Mouse (Mus musculus) heart, postnatal 25 days (tissue): ENCODE data around the gene Ptov1. TPM values are rescaled to one million over a fixed set of nuclear protein-coding genes. Genes with fewer than 3 reads are reported as not detected.
A peak's percentile ranks its signal among the peaks of the same experiment; 100 is the strongest.
"Not testable (repeated sequence)": the region's sequence is repeated elsewhere in the genome, so short reads cannot be mapped to it uniquely, and the experiment has no call there.

Source experiments
- DNase-seq: peaks from one replicate; pipeline ENCODE4 v3.0.0; 2022; ENCODE audit warnings: low spot score
- intact Hi-C: fragments of 180-260 bp; cut with DNase I; formaldehyde crosslinking; loops from one replicate; pipeline ENCODE4 v1.15.1; 2025
- total RNA-seq, 2 experiments: library from RNA; stranded (reverse); gene quantifications; 2 replicates each; pipeline ENCODE4 v1.2.3; 2021

Gene Ptov1
- total RNA-seq, 2 experiments from 2014 or later = 153 to 165 TPM

GRCm38 (mm10) chr7:44890737-44891136 lies 21.1 kb upstream of the Ptov1 start:
- no peak for DNase-seq
- intact Hi-C loops = loop anchor here (2.0 kb wide), 1 partner anchor 18 kb away; no protein-coding TSS in a partner anchor

DNA sequence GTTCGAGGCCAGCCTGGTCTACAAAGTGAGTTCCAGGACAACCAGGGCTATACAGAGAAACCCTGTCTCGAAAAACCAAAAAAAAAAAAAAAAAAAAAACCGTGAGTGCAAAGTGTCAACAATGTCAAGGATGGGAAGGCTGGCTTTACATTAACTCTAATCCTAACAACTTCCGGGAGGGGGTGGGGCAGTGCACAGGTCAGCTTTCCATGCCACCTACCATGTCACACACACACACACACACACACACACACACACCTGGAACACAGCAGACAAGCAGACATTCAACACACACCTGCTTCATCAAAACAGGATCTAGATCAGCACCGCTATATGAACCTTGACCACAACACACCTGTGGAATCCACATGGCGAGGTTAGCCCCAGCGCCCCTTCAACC lies 20.6 kb upstream of the Ptov1 start:
- intact Hi-C loops = loop anchor here (2.0 kb wide), 1 partner anchor 17 kb away; no protein-coding TSS in a partner anchor
- DNase-seq = no peak

DNA sequence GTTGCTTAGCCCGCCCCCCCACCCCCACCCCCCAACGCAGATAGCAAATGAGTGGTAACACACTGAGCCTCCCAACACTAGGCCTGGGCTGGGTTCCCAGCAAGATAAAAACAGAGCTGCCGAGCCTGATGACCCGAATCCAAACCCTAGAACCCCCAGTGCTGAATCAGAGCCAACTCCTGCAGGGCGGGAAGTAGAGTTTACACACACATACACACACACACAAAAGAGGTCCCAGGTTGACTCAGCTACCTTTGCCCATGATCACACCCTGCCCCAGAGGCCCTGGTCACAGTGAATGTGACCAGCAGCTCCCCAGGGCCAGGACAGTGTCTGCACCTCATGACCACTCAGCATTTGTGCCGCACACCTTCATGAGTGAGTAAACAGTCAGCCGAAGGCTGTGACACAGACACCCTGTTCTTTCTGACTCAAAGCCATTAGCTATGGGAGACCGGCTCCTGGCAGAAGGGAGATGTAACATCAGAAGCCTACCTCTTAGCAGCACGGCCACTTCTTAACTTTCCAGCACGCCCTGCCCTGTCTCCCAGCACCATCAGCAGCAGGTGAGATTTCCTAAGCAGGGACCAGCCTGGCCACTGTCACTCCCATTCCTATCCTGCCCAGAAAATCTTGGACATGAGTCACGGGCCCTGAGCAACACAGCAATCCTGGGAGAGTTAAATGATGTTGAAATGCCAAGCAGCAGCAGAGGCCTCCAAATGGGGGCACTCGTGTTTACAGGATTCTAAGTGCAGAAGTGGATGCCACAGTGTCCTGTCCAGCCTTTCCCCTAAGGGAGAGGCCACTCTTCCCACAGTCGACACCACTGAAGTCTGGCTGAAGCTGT lies 18.9 kb upstream of the Ptov1 start:
- intact Hi-C loops = no loop called here
- DNase-seq = no peak

DNA sequence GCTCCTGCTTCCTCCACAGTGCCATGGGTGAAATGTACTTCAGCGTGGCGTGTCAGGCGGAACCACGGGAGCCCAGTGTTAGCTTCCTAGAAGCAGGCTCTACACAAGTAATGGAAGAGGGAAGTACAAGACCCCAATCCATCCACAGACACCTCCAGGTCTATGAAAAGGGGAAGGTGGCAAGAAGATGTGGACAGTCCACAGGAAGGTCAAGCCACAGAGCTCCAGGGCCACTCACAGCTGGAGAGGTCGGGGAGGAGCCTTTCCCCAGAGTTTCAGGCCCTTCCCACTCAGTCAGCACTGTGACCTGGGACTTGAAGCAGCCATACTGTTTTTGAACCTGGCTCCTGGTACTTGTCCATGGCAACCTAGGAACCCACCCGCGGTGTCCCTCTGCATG lies 17.4 kb upstream of the Ptov1 start:
- DNase-seq = no peak
- intact Hi-C loops = no loop called here

DNA sequence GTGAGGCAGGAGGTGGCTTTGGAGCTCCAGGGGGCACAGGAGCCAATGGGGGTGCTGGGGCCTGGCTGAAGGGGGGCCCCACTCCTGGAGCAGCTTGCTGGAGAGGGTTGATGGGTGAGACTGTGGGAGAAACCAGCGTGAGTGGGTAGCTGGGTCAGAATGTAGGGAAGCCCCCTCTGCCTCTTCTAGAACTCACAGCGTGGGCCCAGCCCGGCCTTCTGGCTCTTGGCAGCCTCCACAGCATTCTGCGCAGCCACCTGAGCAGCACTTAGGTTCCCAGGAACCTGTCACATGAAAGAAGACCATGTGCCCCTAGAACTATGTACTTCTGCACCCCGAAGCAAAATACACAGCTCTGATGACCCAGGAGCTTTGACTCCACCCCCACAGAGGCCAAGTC lies 15.0 kb upstream of the Ptov1 start:
- no peak for DNase-seq
- intact Hi-C loops = no loop called here

GRCm38 (mm10) chr7:44883036-44883435 lies 13.4 kb upstream of the Ptov1 start:
- intact Hi-C loops = no loop called here
- DNase-seq = no peak

- intact Hi-C loops = no loop called here
- no peak for DNase-seq
Measured at GRCm38 (mm10) chr7:44877833-44878232, 8.2 kb upstream of the Ptov1 start.

- intact Hi-C loops = loop anchor here (2.0 kb wide), 1 partner anchor 19 kb away; no protein-coding TSS in a partner anchor
- DNase-seq = not testable (repeated sequence)
Measured at GRCm38 (mm10) chr7:44871774-44872173, 2.2 kb upstream of the Ptov1 start.

DNA sequence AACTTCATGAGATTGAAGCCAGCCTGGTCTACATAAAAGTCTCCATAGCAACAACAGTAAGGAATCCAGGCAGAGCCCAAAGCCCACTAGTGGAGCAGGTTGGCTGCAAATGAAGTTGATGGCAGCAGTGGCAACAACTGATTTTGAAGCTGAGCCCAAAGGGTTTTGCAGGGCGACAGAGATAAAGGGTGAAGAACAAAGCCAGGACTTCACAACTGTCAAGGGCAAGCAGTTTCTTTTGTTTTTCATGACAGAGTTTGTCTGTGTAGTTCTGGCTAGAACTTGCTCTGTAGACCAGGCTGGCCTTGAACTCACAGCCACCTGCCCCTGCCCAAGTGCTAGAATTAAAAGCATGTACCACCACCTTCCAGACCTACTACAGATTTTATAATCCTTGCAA lies 1.6 kb upstream of the Ptov1 start:
- intact Hi-C loops = no loop called here

GRCm38 (mm10) chr7:44870614-44871013 lies 1.0 kb upstream of the Ptov1 start:
- intact Hi-C loops = no loop called here
- no peak for DNase-seq

More for the DNA sequence above, 1.6 kb upstream of the Ptov1 start:
- no peak for DNase-seq

DNA sequence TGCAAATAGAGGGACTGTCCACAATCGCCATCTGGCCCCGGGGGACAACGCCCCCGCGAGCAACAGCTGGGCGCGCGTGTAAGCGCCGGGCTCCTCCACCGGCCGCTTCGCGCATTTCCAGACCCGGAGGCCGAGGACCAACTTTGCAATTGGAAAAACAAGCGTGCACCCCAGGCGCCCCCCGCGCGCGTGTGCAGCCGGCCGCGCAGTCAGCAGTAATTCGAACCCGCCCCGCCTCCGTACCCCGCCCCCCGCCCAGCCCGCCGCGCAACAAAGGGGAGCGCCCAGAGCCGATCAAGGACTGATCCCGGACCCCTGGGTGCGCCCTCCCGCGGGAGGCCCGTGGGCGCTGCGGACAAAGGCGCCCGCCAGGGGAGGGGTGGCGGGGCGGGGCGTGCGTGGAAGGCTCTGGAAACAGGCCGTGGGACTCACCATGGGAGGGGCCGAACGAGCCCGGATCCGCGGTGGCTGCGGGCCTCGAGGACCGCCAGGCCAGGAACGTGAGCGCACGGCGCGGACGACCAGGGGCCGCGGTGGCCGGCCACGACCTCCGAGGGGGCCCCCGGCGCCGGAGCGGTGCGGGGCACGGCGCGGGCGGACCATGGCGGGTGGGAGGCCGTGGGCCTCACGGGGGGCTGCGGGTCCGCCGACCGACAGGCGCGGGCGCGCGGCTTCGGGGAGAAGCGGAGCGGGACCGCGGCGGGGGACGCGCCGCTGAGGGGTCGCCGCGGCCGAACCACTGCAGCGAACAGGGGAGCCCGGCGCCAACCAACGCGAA lies 480 bp downstream of the Ptov1 start:
- intact Hi-C loops = loop anchor here (10.0 kb wide), 1 partner anchor 846 kb away; the partner anchor contains the start of genes Rpl18 and Sphk2
- no peak for DNase-seq

DNA sequence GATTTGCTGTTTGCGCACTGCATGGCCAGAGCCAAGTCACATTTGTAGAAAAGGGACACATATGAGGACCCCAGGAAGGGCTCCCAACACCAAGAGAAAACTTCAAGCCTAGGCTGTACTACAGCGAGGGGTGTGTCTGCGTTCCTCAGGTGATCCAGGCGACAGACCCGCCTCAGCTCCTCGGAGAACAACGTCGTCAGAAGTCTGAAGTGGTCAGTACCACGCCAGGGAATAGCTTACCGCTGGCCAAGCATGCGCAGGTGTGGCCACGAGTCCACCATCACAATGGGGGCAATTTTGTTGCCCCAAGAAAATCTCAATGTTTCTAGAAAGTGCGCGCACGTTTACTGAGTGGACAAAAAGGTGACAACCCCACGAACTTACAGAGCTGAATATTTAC lies 1.1 kb downstream of the Ptov1 start:
- intact Hi-C loops = loop anchor here (10.0 kb wide), 1 partner anchor 846 kb away; the partner anchor contains the start of genes Rpl18 and Sphk2
- no peak for DNase-seq

GRCm38 (mm10) chr7:44867802-44868201 lies 1.8 kb downstream of the Ptov1 start:
- intact Hi-C loops = loop anchor here (10.0 kb wide), 1 partner anchor 847 kb away; the partner anchor contains the start of genes Rpl18 and Sphk2

DNA sequence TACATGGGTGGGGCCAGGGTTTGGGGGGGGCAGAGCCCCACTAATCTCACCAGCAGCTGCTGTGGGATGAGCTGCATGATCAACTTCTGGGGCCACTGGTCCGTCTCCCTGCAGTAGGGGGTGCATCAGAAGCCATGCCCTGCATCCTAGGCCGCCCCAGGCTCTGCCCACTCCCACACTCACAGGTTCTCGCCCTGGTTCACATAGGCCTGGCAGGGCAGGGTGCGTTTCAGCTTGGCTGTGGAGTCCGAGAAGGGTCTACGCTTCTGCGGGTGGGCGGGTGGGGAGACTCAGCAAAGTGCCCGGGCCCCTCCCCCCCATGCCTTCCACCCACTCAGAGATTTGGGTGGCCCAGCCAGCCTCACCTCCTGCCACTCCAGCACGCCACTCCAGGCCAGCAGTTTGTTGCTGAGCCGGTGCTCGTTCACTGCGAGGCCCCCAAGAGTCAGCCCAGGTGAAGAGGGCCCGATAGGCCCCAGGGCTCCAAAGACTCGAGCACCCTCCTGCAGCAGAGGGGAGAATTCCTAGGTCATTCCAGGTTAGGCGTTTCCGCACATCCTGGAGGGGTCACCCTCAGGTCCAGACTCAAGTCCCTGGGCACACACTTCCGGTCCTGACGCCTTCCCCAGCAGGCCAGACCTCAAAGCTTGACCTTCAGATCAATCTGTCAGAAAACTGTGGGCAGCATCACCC lies 2.4 kb downstream of the Ptov1 start:
- intact Hi-C loops = loop anchor here (10.0 kb wide), 1 partner anchor 848 kb away; the partner anchor contains the start of genes Rpl18 and Sphk2
- no peak for DNase-seq

More at GRCm38 (mm10) chr7:44867802-44868201, 1.8 kb downstream of the Ptov1 start:
- no peak for DNase-seq

- DNase-seq = peak; percentile 59
- intact Hi-C loops = loop anchor here (10.0 kb wide), 1 partner anchor 848 kb away; the partner anchor contains the start of genes Rpl18 and Sphk2
Measured at GRCm38 (mm10) chr7:44866276-44867009, 3.1 kb downstream of the Ptov1 start.

DNA sequence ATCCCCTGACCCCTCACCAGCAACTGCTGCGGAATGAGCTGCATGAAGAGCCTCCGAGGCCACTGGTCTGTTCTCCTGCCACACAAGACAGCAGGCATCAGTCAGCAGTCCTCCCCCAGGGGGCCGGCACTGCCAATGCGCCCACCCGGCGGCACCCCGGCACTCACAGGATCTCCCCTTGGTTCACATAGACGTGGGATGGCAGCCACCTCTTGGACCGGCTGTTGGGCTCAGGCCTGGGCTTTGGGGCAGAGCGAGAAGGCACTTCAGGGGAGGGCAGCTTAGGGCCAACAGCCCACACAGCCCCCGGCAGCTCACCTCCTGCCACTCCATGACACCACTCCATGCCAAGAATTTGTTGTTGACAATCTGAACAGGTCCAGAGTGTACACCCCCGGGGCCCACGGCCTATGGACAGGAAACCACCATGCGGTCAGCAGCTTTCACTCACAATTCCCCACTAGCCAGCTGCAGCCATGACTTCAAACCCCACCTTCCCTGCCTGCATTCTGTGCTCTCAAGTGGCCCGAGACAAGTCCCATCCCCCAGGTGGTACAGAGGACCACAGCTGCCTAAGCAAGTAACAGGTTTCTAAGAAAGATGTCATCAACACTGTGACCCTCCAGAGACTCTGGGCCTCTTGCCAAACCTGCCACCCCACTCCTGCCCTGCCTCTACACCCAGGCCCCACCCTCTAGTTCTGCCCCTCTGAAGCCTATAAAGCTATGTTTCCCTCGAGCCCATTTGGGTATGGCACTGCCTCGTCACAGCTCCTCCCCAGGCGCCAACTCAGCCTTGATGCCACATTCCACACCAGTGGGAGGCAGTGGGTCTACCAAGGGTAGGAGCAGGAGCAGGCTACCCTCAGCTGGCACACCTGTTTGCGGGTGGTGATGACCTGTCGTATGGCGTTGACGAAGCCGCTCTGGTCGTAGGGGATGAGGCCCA lies 4.7 kb downstream of the Ptov1 start:
- DNase-seq = no peak
- intact Hi-C loops = loop anchor here (5.0 to 10.0 kb wide), 2 partner anchors 32 to 850 kb away; partner anchors contain the start of genes Fuz, Rpl18 and Sphk2

DNA sequence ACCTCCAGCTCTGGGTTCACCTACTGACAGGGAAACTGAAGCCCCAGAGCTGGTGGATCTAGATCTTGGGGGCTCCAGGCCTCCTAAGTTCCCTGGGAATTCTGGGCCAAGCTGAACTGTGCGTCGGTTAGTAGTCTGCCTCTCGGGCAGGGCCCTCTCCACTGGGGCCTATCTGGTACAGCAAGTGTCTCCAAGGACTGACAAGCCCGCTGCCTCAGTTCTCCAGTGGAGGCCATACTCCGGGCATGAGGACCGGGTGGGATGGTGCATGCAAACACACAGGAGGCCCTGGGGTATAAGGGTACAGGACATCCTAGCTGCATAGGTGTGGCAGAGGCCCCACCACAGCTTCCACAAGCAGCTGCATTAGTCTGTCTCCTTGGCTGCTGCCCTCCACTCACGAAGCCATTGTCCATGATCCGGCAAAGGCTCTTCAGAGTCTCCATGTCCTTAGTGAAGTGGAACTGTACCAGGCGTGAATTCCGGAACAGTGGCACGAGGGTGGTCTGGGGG lies 5.5 kb downstream of the Ptov1 start:
- no peak for DNase-seq
- intact Hi-C loops = loop anchor here (5.0 to 10.0 kb wide), 2 partner anchors 33 to 851 kb away; partner anchors contain the start of genes Fuz, Rpl18 and Sphk2

GRCm38 (mm10) chr7:44863210-44863609 lies 6.4 kb downstream of the Ptov1 start:
- no peak for DNase-seq
- intact Hi-C loops = loop anchor here (5.0 to 10.0 kb wide), 2 partner anchors 34 to 852 kb away; partner anchors contain the start of genes Fuz, Rpl18 and Sphk2
